Mouse (Mus musculus): ENCODE results near the gene C1ql2.
A peak's percentile ranks its signal among the peaks of the same experiment; 100 is the strongest.

Gene C1ql2

DNA sequence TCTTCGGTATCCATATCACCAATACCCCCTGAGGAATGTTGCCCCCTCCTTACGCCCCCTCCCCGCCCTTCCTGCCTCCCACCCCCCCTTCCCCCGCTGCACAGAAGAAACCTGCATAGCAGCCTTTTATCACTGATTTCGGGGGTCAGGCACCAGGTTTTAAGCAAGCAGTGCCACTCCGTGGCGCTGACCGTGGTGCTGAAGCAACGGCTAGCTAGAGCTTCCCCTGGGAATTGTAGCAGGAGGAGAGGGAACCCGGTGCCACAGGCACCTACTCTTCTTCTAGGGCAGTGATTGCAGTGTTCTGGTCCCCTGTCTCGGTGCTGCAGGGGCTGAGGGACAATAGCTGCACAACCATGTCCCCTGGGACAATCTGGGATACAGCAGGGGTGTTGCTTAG lies 50.0 kb downstream of the C1ql2 start:
- DNase-seq = peak; percentile 13

All from thymus, postnatal 14 days (tissue).